Comparison of ENCODE assay signal across 10 mouse cellular contexts in genomic region chr1:180626141-180626540, GRCm38 (mm10). TPM values are rescaled to one million over a fixed set of nuclear protein-coding genes. Genes with fewer than 3 reads are reported as not detected.
DNase-seq lines count a peak whose midpoint lies in the region; ATAC-seq lines count a peak whose summit lies in the region.
"Had no signal": no experiment of that assay in that cellular context is flagged by ENCODE, and none has a peak within 500 bp of the region (broad histone marks: within the 10 kb centered on the region; RNA-seq: fewer than 3 reads in every experiment).

No protein-coding gene starts in this region.

- intact Hi-C loops in heart, postnatal 14 days (cut with DNase I): no loop called here

- H3K27ac ChIP-seq in limb, embryonic 10.5 days: no peak overlapping the region
- no peak overlapping the region for H3K27ac ChIP-seq in liver, embryonic 11.5 days (ENCODE audit: low read depth, low read length)
- H3K27ac ChIP-seq: liver, embryonic 15.5 days had no signal

- no peak overlapping the region for H3K4me2 ChIP-seq in liver, embryonic 11.5 days
- H3K4me2 ChIP-seq: liver, embryonic 15.5 days had no signal

- H3K4me3 ChIP-seq in limb, embryonic 10.5 days: no peak overlapping the region
- no peak overlapping the region for H3K4me3 ChIP-seq in liver, embryonic 11.5 days (ENCODE audit: low read depth, low read length)
- H3K4me3 ChIP-seq: liver, embryonic 15.5 days had no signal

- H3K36me3 ChIP-seq in limb, embryonic 10.5 days: no peaks in the 10 kb centered on the region
- no peaks in the 10 kb centered on the region for H3K36me3 ChIP-seq in liver, embryonic 11.5 days (ENCODE audit: control insufficient read depth, insufficient read depth, low read length)
- H3K36me3 ChIP-seq: liver, embryonic 15.5 days had no signal

- H3K4me1 ChIP-seq in limb, embryonic 10.5 days: no peaks in the 10 kb centered on the region
- H3K4me1 ChIP-seq in liver, embryonic 11.5 days (replicated peaks; ENCODE audit: control insufficient read depth, insufficient read depth, low read length): no peaks in the 10 kb centered on the region
- H3K4me1 ChIP-seq: liver, embryonic 15.5 days had no signal

- H3K9me3 ChIP-seq in limb, embryonic 10.5 days (replicated peaks): no peaks in the 10 kb centered on the region
- no peaks in the 10 kb centered on the region; the same call in 1 of the 2 replicates for H3K9me3 ChIP-seq in liver, embryonic 11.5 days (ENCODE audit: control insufficient read depth, low read length)
- H3K9me3 ChIP-seq: liver, embryonic 15.5 days had no signal

- peak; percentile 36 for DNase-seq in Muller cell, postnatal 12 days (ENCODE audit: inconsistent ontology term)
- peak; percentile 7 for DNase-seq in brain, adult 2 months (ENCODE audit: low read depth, low spot score)
- peak; percentile 57 to 73 for DNase-seq in heart, postnatal 14 days
- peak; percentile 62 to 72 for DNase-seq in kidney, postnatal 4 days
- no peak for DNase-seq in limb, embryonic 10.5 days (ENCODE audit: low spot score)
- DNase-seq in liver, embryonic 11.5 days (ENCODE audit: low spot score): no peak
- DNase-seq in urinary bladder, postnatal 10 days (ENCODE audit: low spot score): no peak
- DNase-seq in spleen, postnatal 10 days (ENCODE audit: low spot score in 2 of 2): no peak
- DNase-seq: right cerebral cortex, adult 18-20 months had no signal

- no peaks in the 10 kb centered on the region for H3K27me3 ChIP-seq in limb, embryonic 10.5 days (ENCODE audit: low read depth, poor library complexity, severe bottlenecking)
- H3K27me3 ChIP-seq in liver, embryonic 11.5 days (replicated peaks; ENCODE audit: control insufficient read depth, insufficient read depth, low read length): no peaks in the 10 kb centered on the region
- H3K27me3 ChIP-seq: liver, embryonic 15.5 days had no signal

- H3K9ac ChIP-seq in liver, embryonic 11.5 days (ENCODE audit: low read depth, low read length): no peak overlapping the region
- H3K9ac ChIP-seq: liver, embryonic 15.5 days had no signal

- 71% methylated on average over 2 of the region's 2 CpGs for WGBS in limb, embryonic 10.5 days
- 82% methylated on average over 2 of the region's 2 CpGs for WGBS in liver, embryonic 11.5 days

- no peak for ATAC-seq in liver, embryonic 11.5 days (replicated peaks; ENCODE audit: low FRiP score)

RNA-seq across cellular contexts. Expression of gene Lin9, which starts 14.8 kb away (rescaled TPM):
- total RNA-seq in heart, postnatal 14 days (2021): 1 to 10 TPM; 3.8 to 4.1 TPM
- polyA plus RNA-seq in limb, embryonic 10.5 days (2016; fragmentation: Nextera tagmentation; extraction: Ambion mirVana): 18.3 and 24.9 TPM in 2 replicates
- 21.3 and 22.2 TPM in 2 replicates for polyA plus RNA-seq in liver, embryonic 11.5 days (2014; fragmentation: Nextera tagmentation; extraction: Ambion mirVana)

RNA-seq across cellular contexts. Expression of gene Parp1, which starts 57.4 kb away (rescaled TPM):
- total RNA-seq in heart, postnatal 14 days (2021): 10 to 100 TPM; 57.4 to 63.8 TPM
- polyA plus RNA-seq in limb, embryonic 10.5 days (2016; fragmentation: Nextera tagmentation; extraction: Ambion mirVana): 267 and 278 TPM in 2 replicates
- 177 and 197 TPM in 2 replicates for polyA plus RNA-seq in liver, embryonic 11.5 days (2014; fragmentation: Nextera tagmentation; extraction: Ambion mirVana)

Comparison
In these comparisons a context has a peak if more than half of its experiments do, and no peak if none do; other contexts are left out.
1. DNase-seq: peak in Muller cell, postnatal 12 days (single experiment), brain, adult 2 months (single experiment), heart, postnatal 14 days (2 of 2) and kidney, postnatal 4 days (2 of 2); none in limb, embryonic 10.5 days (single experiment), liver, embryonic 11.5 days (single experiment), urinary bladder, postnatal 10 days (single experiment) and spleen, postnatal 10 days (0 of 2).